Mouse (Mus musculus) bone marrow, adult 2 months (tissue): ENCODE data around the gene Col7a1.

Experiments
- CTCF ChIP-seq: fragments of 200-500 bp; IDR thresholded peaks from 2 replicates; pipeline ENCODE4 v1.5.1; 2011; ENCODE audit warnings: low read length, control low read depth; ENCODE audit not compliant: control insufficient read depth, insufficient read depth
- POLR2A ChIP-seq: fragments of 200-500 bp; IDR thresholded peaks from 2 replicates; pipeline ENCODE4 v1.6.1; 2011; ENCODE audit warnings: low read depth, mild to moderate bottlenecking, control low read depth, low read length, borderline replicate concordance; ENCODE audit not compliant: control insufficient read depth

DNA sequence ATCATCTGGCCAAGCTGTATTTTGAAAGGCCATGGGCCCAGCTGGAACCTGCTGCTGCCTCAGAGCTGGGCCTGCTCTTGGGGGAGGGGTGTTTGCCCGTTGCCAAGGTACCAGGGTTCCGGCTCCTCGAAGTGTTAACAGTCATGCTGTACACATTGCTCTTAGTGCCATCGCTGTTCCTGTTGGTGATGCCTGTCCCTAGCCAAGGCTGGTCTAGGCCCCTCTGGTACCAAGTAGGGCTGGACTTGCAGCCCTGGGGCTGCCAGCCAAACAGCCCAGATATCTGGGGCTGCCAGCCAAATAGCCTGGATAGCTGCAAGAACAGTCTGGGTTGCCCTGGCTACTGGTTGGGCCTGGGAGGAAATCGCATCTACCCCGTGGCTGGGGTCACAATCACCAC lies 38.9 kb upstream of the Col7a1 start, which contains the start of gene Tmem89:
- no peak for TF ChIP-seq CTCF
- TF ChIP-seq POLR2A = no peak
